Mouse (Mus musculus) CH12.LX (cell line): Measurements from ENCODE around the gene Aqp11. TPM values are rescaled to one million over a fixed set of nuclear protein-coding genes. Genes with fewer than 3 reads are reported as not detected.

Source experiments
- DNase-seq: peaks from one replicate; pipeline ENCODE4 v3.0.0-alpha.2; 2013; ENCODE audit errors: extremely low read depth
- H3K27ac ChIP-seq: 2 replicates; pipeline ENCODE4 v1.5.1; 2012; ENCODE audit warnings: low read depth, mild to moderate bottlenecking, control low read depth, moderate library complexity; ENCODE audit not compliant: insufficient read depth
- H3K27me3 ChIP-seq: replicated peaks from 2 replicates; pipeline ENCODE3; 2012; ENCODE audit warnings: inconsistent platforms
- H3K36me3 ChIP-seq, 2 experiments: replicated peaks in 1 of 2; 2 replicates each; pipeline versions ENCODE3 to v1.6.1; 2012; ENCODE audit warnings: inconsistent platforms in 1 of 2, low read length in 1 of 2, mild to moderate bottlenecking in 1 of 2, mixed read lengths in 1 of 2, moderate library complexity in 1 of 2; ENCODE audit not compliant: control insufficient read depth in 1 of 2, insufficient read depth in 1 of 2
- H3K4me1 ChIP-seq, 2 experiments: 2 replicates each; pipeline ENCODE4 v1.6.1; 2012; ENCODE audit warnings: inconsistent platforms in 1 of 2, moderate library complexity in 1 of 2; ENCODE audit not compliant: insufficient read depth in 2 of 2, control insufficient read depth in 1 of 2
- H3K4me2 ChIP-seq: 2 replicates; pipeline ENCODE4 v1.6.1; 2012; ENCODE audit warnings: low read depth, mild to moderate bottlenecking, control low read depth; ENCODE audit not compliant: poor library complexity, insufficient read depth, severe bottlenecking
- H3K4me3 ChIP-seq, 3 experiments: fragments of 150-350 bp in 1 of 3; sonication (generic) in 1 of 3; replicated peaks in 1 of 3; 2 replicates each; pipeline versions ENCODE3 to v1.5.1; 2011 to 2012; ENCODE audit warnings: low read depth in 2 of 3, low read length in 2 of 3, mild to moderate bottlenecking in 2 of 3, moderate library complexity in 2 of 3, control low read depth in 1 of 3, improper control_type of control experiment in 1 of 3, inconsistent platforms in 1 of 3, mixed read lengths in 1 of 3; ENCODE audit not compliant: poor library complexity in 1 of 3
- H3K79me2 ChIP-seq: replicated peaks from 2 replicates; pipeline ENCODE4 v1.6.1; 2012; ENCODE audit warnings: mild to moderate bottlenecking, moderate library complexity; ENCODE audit not compliant: control insufficient read depth, poor library complexity, insufficient read depth, severe bottlenecking; ENCODE audit errors: extremely low read depth
- H3K9ac ChIP-seq: 2 replicates; pipeline ENCODE4 v1.6.1; 2012; ENCODE audit warnings: low read depth, mild to moderate bottlenecking, control low read depth, moderate library complexity; ENCODE audit not compliant: insufficient read depth
- H3K9me3 ChIP-seq: replicated peaks from 2 replicates; pipeline ENCODE3; 2012; ENCODE audit warnings: low read length, inconsistent platforms, mixed read lengths
- CHD1 ChIP-seq: IDR thresholded peaks from 2 replicates; pipeline ENCODE4 v1.6.1; 2012; ENCODE audit warnings: low read depth, low read length, improper control_type of control experiment, inconsistent platforms
- CTCF ChIP-seq, 2 experiments: IDR thresholded peaks in 1 of 2; conservative IDR thresholded peaks in 1 of 2; 2 replicates each; pipeline ENCODE4 v1.5.1; 2011 to 2012; ENCODE audit warnings: low read depth in 2 of 2, low read length in 2 of 2, improper control_type of control experiment in 1 of 2, inconsistent platforms in 1 of 2, mild to moderate bottlenecking in 1 of 2, moderate library complexity in 1 of 2
- ELF1 ChIP-seq: IDR thresholded peaks from 2 replicates; pipeline ENCODE4 v1.6.1; 2014; ENCODE audit warnings: low read depth, mild to moderate bottlenecking, inconsistent platforms, low read length, improper control_type of control experiment
- ETS1 ChIP-seq: conservative IDR thresholded peaks from 2 replicates; pipeline ENCODE4 v1.6.1; 2012; ENCODE audit warnings: low read depth, mild to moderate bottlenecking, inconsistent platforms, low read length, improper control_type of control experiment, moderate library complexity
- IRF4 ChIP-seq: IDR thresholded peaks from 2 replicates; pipeline ENCODE4 v1.6.1; 2014; ENCODE audit warnings: low read depth, mild to moderate bottlenecking, inconsistent platforms, low read length, improper control_type of control experiment
- JUN ChIP-seq: IDR thresholded peaks from 2 replicates; pipeline ENCODE4 v1.6.1; 2011; ENCODE audit warnings: low read depth, mild to moderate bottlenecking, low read length, improper control_type of control experiment, moderate library complexity; ENCODE audit not compliant: insufficient read depth
- JUND ChIP-seq: conservative IDR thresholded peaks from 2 replicates; pipeline ENCODE4 v1.6.1; 2011; ENCODE audit warnings: low read depth, low read length, improper control_type of control experiment
- KAT2A ChIP-seq: IDR thresholded peaks from 2 replicates; pipeline ENCODE4 v1.6.1; 2012; ENCODE audit warnings: low read length, improper control_type of control experiment, inconsistent platforms; ENCODE audit not compliant: insufficient replicate concordance
- MAFK ChIP-seq: IDR thresholded peaks from 2 replicates; pipeline ENCODE4 v1.6.1; 2011; ENCODE audit warnings: low read length, improper control_type of control experiment; ENCODE audit not compliant: insufficient replicate concordance
- MAZ ChIP-seq: IDR thresholded peaks from 2 replicates; pipeline ENCODE4 v1.6.1; 2012; ENCODE audit warnings: low read depth, mild to moderate bottlenecking, inconsistent platforms, low read length, improper control_type of control experiment, moderate library complexity
- MEF2A ChIP-seq: IDR thresholded peaks from 2 replicates; pipeline ENCODE4 v1.6.1; 2014; ENCODE audit warnings: low read depth, mild to moderate bottlenecking, inconsistent platforms, low read length, improper control_type of control experiment, borderline replicate concordance
- MXI1 ChIP-seq: IDR thresholded peaks from 2 replicates; pipeline ENCODE4 v1.6.1; 2011; ENCODE audit warnings: mild to moderate bottlenecking, low read depth, low read length, improper control_type of control experiment
- MYC ChIP-seq: IDR thresholded peaks from 2 replicates; pipeline ENCODE4 v1.6.1; 2011; ENCODE audit warnings: low read depth, mild to moderate bottlenecking, improper control_type of control experiment, low read length
- NRF1 ChIP-seq: IDR thresholded peaks from 2 replicates; pipeline ENCODE4 v1.6.1; 2014; ENCODE audit warnings: low read depth, mild to moderate bottlenecking, inconsistent platforms, low read length, improper control_type of control experiment, moderate library complexity
- POLR2A ChIP-seq: IDR thresholded peaks from 2 replicates; pipeline ENCODE4 v1.6.1; 2011; ENCODE audit warnings: low read depth, mild to moderate bottlenecking, improper control_type of control experiment, low read length
- POLR2AphosphoS2 ChIP-seq: IDR thresholded peaks from 2 replicates; pipeline ENCODE4 v1.6.1; 2011; ENCODE audit warnings: low read depth, low read length, improper control_type of control experiment
- RAD21 ChIP-seq: IDR thresholded peaks from 2 replicates; pipeline ENCODE4 v1.6.1; 2011; ENCODE audit warnings: low read depth, mild to moderate bottlenecking, low read length, improper control_type of control experiment, moderate library complexity
- SIN3A ChIP-seq: IDR thresholded peaks from 2 replicates; pipeline ENCODE4 v1.6.1; 2012; ENCODE audit warnings: low read length, improper control_type of control experiment, inconsistent platforms
- SMC3 ChIP-seq: IDR thresholded peaks from 2 replicates; pipeline ENCODE4 v1.6.1; 2011; ENCODE audit warnings: low read depth, low read length, improper control_type of control experiment
- TBP ChIP-seq: conservative IDR thresholded peaks from 2 replicates; pipeline ENCODE4 v1.6.1; 2011; ENCODE audit warnings: low read depth, low read length, improper control_type of control experiment
- UBTF ChIP-seq: IDR thresholded peaks from 2 replicates; pipeline ENCODE4 v1.6.1; 2012; ENCODE audit warnings: low read depth, mild to moderate bottlenecking, inconsistent platforms, low read length, improper control_type of control experiment, moderate library complexity
- USF1 ChIP-seq: IDR thresholded peaks from 2 replicates; pipeline ENCODE4 v1.6.1; 2014; ENCODE audit warnings: low read depth, mild to moderate bottlenecking, inconsistent platforms, low read length, improper control_type of control experiment
- USF2 ChIP-seq: conservative IDR thresholded peaks from 2 replicates; pipeline ENCODE4 v1.6.1; 2011; ENCODE audit warnings: low read depth, low read length, improper control_type of control experiment
- dilution Hi-C: fragments of 300-500 bp; cut with MboI; formaldehyde crosslinking; loops from 2 replicates; pipeline ENCODE4 v1.14.3; 2020; ENCODE audit warnings: low sequenced_read_pairs; ENCODE audit not compliant: extremely low pct_unique_long_range_greater_than_20kb, extremely low pct_ligation_motif_present
- in situ Hi-C: fragments of 300-500 bp; cut with MboI; formaldehyde crosslinking; loops from 3 replicates; pipeline ENCODE4 v1.14.3; 2019; ENCODE audit warnings: low sequenced_read_pairs, low pct_ligation_motif_present, low pct_unique_long_range_greater_than_20kb, mixed read lengths
- polyA plus RNA-seq: library from polyadenylated mRNA; unstranded; fragments of >175 nt; gene quantifications from 2 replicates; pipeline ENCODE4 v1.2.1, GENCODE M21; 2012; ENCODE audit warnings: low read depth; ENCODE audit not compliant: insufficient read length
- total RNA-seq, 2 experiments: library from RNA; depleted of rRNA; stranded (reverse); fragments of 300-350 nt in 1 of 2; fragments of >200 nt in 1 of 2; gene quantifications; 2 replicates each; pipeline ENCODE4 v1.2.3; 2012 to 2014

Gene Aqp11
- total and polyA plus RNA-seq, 3 experiments: 0.46 to 1.0 (median 0.89) TPM

GRCm38 (mm10) chr7:97765963-97766347, 27.9 kb upstream of the Aqp11 start:
- Histone ChIP-seq H3K4me3 (no peak overlapping the region), H3K36me3 (no peaks in the 10 kb centered on the region), H3K4me1 (peaks cover 4 to 5% of the 10 kb centered on the region in 2 experiments; a peak in 3 of 4 replicates), H3K27me3 (no peaks in the 10 kb centered on the region), H3K4me2 (no peak overlapping the region), H3K9me3 (no peaks in the 10 kb centered on the region)
- DNase-seq: no peak
- dilution Hi-C loops: no loop called here
- no peak for TF ChIP-seq POLR2AphosphoS2
- TF ChIP-seq MXI1: no peak
- TF ChIP-seq SMC3: no peak
- TF ChIP-seq NRF1: no peak
- TF ChIP-seq ELF1: no peak
- TF ChIP-seq, all 38 proteins: peak for 0
- H3K79me2 ChIP-seq: no peaks in the 10 kb centered on the region
- in situ Hi-C loops: no loop called here
- no peak overlapping the region for H3K27ac ChIP-seq
- no peak overlapping the region for H3K9ac ChIP-seq

DNA sequence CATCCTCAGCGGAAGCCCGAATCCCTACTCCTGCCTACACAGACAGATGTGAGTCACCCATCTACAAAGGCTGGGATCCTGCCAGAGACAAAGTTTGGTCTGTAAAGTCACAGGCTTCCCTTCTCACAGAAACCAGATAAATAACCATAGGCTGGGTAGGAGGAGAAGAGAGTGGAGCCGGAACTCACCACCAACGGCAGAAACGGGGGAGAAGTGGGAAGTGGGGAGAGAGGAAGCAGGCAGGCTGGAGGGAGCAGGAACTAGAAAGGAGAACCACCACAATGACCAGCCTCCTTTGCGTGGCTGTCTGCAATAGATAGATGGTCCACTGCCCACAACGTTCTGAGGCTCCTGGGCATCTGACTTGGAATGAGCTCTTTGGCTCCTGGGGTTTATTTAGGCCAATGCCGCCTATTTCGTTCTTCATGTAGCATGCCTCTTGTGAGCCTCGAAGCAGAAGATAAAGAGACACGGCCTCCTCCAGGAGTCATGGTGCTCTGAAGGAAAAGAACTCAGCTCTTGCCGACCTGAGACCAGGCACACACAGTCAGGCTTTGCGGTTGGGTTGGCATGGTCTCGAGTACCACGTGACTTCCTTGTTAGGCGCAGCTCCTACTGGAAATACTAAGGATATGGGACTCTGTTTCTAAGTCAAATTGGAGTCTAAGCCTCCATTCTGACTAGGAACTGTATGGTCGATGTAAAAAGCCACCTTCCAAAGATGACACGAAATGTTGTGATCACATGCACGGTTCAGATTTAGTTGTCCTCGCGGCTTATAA, 27.3 kb upstream of the Aqp11 start:
- Histone ChIP-seq H3K9me3 (no peaks in the 10 kb centered on the region), H3K9ac (no peak overlapping the region), H3K36me3 (no peaks in the 10 kb centered on the region), H3K4me2 (no peak overlapping the region), H3K4me1 (peaks cover 4 to 5% of the 10 kb centered on the region in 2 experiments; a peak in 3 of 4 replicates), H3K27me3 (no peaks in the 10 kb centered on the region), H3K27ac (no peak overlapping the region), H3K4me3 (no peak overlapping the region), H3K79me2 (no peaks in the 10 kb centered on the region)
- TF ChIP-seq SIN3A (no peak), MYC (no peak), RAD21 (no peak), ETS1 (no peak), POLR2A (no peak), JUND (no peak), UBTF (no peak), KAT2A (no peak), TBP (no peak), USF1 (no peak), CTCF (conservative IDR thresholded peaks at IDR 0.05 in 1 of 2, IDR thresholded peaks at IDR 0.05 in 1 of 2; ENCODE audit: low read depth in 2 of 2, low read length in 2 of 2) (no peak), MAFK (no peak), JUN (no peak), USF2 (no peak), CHD1 (no peak), MAZ (no peak), MEF2A (no peak), IRF4 (no peak)
- dilution Hi-C loops (no loop called here), in situ Hi-C loops (no loop called here)
- DNase-seq: no peak
